Mouse (Mus musculus) subcutaneous adipose tissue, adult 2 months (tissue): ENCODE data around the gene Prr3. TPM values are rescaled to one million over a fixed set of nuclear protein-coding genes. Genes with fewer than 3 reads are reported as not detected.

ENCODE experiments used
- polyA plus RNA-seq: library from polyadenylated mRNA; depleted of rRNA; stranded (reverse); fragments of >200 nt; gene quantifications from 2 replicates; pipeline ENCODE4 v1.2.3, GENCODE M21; 2012; ENCODE audit warnings: low replicate concordance; rRNA removed

Gene Prr3
- polyA plus RNA-seq: 18.8 and 28.7 TPM in 2 replicates

DNA sequence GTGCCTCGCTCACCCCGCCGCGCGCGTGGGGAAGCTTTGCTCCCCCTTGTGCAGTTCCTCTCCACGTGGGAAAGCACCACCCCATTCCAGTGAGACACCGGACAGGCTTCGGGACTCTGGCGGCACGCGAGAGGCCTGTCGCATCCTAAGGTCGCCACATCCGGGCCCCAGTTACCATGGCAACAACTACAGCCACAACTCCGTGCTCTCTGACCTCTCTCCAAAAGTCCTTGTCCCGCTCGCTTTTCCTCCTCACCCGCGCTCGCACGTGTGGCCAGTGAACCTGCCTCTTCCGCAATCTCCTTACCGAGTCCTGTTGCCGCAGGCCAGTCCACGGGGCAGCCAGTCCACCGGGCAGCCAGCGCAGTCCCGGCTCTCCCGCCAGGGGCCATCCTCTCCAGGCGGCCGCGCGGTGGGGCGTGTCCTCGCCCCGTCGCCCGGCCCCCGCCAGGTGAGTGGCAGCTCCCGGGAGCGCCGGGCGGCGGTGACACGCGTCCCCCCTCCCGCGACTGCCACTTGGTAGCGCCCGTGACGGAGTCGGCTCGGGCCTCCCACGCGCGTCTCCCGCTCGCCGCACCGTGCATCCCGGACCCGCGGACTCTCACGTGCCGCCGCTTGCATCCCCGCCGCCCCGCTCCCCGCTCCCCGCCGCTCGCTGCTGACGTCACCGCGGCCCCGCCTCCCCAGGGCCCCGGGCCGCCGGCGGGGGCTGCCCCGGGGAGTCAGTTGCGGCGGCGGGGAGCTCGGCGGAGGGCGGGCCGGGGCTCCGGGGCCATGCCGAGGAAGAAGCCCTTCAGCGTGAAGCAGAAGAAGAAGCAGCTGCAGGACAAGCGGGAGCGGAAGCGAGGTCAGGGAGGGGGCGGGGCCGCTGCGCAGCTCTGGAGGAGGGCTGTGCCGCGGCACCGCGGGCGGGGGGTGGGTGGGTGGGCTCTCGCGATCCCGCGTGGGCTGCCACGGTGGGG lies at the start of gene Prr3, which contains the start of gene Gnl1:
Gene Prr3 (minus strand): TSS at position 836 of the 962 bp plus-strand sequence.
Gene Gnl1 (plus strand): TSS at position 451 of the 962 bp plus-strand sequence.

DNA sequence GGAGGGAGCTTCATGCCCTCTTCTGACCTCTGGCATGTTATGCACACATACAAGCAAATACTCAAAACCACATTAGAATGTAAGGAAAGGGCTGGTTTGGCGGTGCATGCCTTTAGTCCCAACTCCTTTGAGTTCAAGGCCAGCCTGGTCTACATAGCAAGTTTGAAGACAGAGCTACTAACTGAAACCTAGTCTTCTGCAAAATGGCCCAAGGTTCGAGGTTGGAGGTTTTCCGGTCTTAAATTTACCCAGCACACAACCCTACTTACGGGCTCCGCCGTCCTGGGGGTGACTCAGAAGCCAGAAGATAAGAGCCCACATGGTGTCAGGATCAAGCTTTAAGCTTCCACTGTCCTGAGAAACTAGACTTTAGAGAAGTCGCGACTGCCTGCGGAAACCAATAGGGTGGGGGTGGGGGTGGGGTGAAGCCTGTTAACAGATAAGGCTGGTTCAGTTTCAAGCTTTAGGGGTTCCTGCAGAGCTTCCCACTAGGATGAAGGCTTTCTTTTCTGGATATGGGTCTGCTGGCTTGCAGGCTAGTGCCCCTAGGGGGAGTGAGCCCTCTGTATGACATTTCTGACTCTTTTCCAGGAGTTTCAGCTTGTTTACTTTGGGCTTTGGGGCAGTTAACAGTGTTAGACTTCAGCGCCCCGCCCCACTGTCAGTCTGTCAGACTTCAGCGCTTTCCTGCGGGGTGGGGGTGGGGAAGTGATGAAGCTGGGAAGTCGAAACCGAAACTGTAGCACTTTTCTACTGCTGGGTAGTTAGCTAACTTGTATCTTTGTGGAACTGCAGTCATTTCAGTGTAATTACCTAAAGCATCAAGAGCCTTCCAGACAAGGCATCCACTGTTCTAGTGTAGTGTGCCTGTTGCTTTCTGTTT lies 40.4 kb upstream of the Prr3 start, which contains the start of gene H2-T24:
Gene H2-T24 (minus strand): TSS at position 370 of the 883 bp plus-strand sequence.

GRCm38 (mm10) chr17:35969418-35970389 lies 10.3 kb downstream of the Prr3 start, which contains the start of gene Abcf1:
TSS of gene Abcf1 (minus strand) at chr17:35969761.

Other genes starting within 250 kb of the Prr3 start
- gene Ier3, start 158.6 kb downstream of the Prr3 start, polyA plus RNA-seq: 11.6 and 26.3 TPM in 2 replicates
- 74.1 and 117 TPM in 2 replicates for gene Flot1, start 157.0 kb downstream of the Prr3 start, polyA plus RNA-seq
- 262 and 722 TPM in 2 replicates for gene Tubb5, start 141.9 kb downstream of the Prr3 start, polyA plus RNA-seq
- 6.8 and 17.1 TPM in 2 replicates for gene Mdc1, start 138.7 kb downstream of the Prr3 start, polyA plus RNA-seq
- 8.9 and 33.1 TPM in 2 replicates for gene Nrm, start 118.9 kb downstream of the Prr3 start, polyA plus RNA-seq
- gene Ppp1r18, start 114.6 kb downstream of the Prr3 start, polyA plus RNA-seq: 70.8 and 77.1 TPM in 2 replicates
- 59.8 and 74.9 TPM in 2 replicates for gene Dhx16, start 100.4 kb downstream of the Prr3 start, polyA plus RNA-seq
- 56.2 and 59.4 TPM in 2 replicates for gene 2310061I04Rik, start 82.8 kb downstream of the Prr3 start, polyA plus RNA-seq
- gene Atat1, start 70.2 kb downstream of the Prr3 start, polyA plus RNA-seq: 55.6 and 80.0 TPM in 2 replicates
- gene Mrps18b, start 63.8 kb downstream of the Prr3 start, polyA plus RNA-seq: 122 and 128 TPM in 2 replicates
- gene Ppp1r10, start 63.8 kb downstream of the Prr3 start, polyA plus RNA-seq: 18.8 and 32.6 TPM in 2 replicates
- 61.7 and 91.3 TPM in 2 replicates for gene Abcf1, start 10.5 kb downstream of the Prr3 start, polyA plus RNA-seq
- 23.8 and 31.5 TPM in 2 replicates for gene Gnl1, start 385 bp downstream of the Prr3 start, polyA plus RNA-seq
- gene H2-T24, start 40.3 kb upstream of the Prr3 start, polyA plus RNA-seq: 2.8 and 14.8 TPM in 2 replicates
- gene H2-T23, start 52.6 kb upstream of the Prr3 start, polyA plus RNA-seq: 124 and 208 TPM in 2 replicates
- 82.2 and 154 TPM in 2 replicates for gene H2-T22, start 62.5 kb upstream of the Prr3 start, polyA plus RNA-seq
- gene Gm6034, start 62.7 kb upstream of the Prr3 start, polyA plus RNA-seq: 0.14 TPM in 1 of 2 replicates, not detected in the other
- gene Gm11127, start 78.1 kb upstream of the Prr3 start, polyA plus RNA-seq: 0.21 and 0.52 TPM in 2 replicates
- 0.33 and 0.83 TPM in 2 replicates for gene Gm19684, start 141.4 kb upstream of the Prr3 start, polyA plus RNA-seq
- 0.33 TPM in 1 of 2 replicates, not detected in the other for gene Gm7030, start 149.2 kb upstream of the Prr3 start, polyA plus RNA-seq
- gene Gm8909, start 188.3 kb upstream of the Prr3 start, polyA plus RNA-seq: not detected in 2 replicates
- 0.13 TPM in 1 of 2 replicates, not detected in the other for gene H2-T3, start 210.1 kb upstream of the Prr3 start, polyA plus RNA-seq